Mouse (Mus musculus): Measurements from ENCODE around the gene Smarcal1.

The Smarcal1 gene

DNA sequence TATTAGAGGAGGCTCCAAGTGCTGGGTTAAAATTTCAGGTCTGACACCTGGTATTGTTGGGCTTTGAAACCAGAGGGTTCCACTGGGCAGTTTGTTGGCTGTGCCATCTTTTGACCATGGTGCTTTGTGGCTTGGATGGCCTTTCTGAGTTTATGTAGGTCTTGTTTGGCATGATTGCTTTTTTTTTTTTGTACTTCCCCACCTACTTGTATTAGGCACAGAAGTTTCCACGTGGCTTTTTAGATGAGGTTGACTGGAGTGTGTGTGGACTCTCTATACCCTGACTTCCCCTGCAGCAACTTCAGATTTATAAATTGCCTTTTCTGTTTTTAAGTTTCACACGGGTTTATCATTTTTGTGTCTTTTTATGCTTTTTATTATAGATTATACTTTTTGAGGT, 5.7 kb downstream of the Smarcal1 start:
- no peak for DNase-seq (ENCODE audit: low spot score in 2 of 2)

DNA sequence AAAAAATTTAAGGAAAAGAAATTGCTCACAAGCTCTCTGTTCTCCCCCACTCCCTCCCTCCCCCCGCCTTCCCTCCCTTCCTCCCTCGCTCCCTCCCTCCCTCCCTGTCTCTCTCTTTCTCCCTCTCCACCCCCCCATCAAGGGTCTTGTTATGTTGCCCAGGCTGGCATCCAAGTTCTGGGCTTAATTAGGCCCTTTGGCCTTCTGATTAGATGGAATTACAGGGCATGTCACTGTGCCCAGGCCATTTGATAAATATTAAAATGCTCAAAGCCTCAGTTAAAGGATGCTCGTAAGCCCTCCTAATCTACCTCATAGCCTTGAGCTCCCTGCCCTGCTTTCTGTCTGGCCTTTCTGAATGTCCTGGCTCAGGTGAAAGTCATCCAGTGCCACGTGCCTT, 7.6 kb downstream of the Smarcal1 start:
- no peak for DNase-seq (ENCODE audit: low spot score in 2 of 2)

DNA sequence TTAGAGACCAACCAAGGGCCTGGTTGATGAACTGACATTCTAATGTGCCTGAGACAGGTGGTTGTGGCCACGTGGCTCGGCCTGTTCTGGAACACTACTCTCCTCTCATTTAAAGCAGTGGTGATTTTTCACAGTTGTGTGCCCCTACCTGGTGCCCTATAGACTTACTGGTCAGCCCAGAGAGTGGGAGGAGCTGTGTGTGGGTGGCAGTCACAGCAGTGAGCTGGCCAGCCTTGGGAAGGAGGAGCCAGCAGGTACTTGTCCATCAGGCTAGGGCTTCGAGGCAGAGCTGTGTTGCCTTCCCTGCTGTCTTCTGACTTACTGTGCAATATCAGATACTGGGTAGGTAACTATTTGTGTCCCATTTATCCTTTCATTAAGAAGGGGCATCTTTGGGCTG, 9.3 kb downstream of the Smarcal1 start:
- DNase-seq (ENCODE audit: low spot score in 2 of 2) = no peak

DNA sequence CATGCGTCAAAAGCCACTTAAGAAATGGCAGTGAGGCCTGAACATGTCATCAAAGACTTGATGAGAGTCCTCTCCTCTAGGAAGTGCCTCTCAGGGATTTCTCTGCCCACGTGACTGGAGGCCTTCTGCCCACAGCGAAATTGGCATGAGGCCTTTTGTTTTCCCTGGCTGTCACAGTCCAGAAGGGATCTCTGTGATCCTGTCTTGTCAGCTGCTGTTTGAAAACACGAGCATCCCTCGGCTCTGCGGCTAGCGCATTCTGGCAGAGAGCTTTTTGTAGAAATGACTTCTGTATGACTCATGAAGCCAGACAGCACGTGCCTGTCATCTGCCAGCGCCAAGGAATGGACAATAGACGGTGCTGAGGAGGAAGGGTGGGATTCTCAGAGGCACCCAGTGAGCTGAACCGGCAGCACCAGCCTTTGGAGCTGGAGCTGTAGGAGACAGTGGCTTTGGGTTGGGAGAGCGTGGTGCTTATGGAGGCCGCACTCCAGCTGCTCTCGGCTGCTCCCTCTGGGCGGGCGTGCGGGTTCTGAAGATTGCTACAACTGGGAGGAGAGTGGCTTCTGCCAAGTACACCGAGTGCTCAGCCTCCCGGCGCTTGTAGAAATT, 10.4 kb downstream of the Smarcal1 start:
- DNase-seq (ENCODE audit: low spot score in 2 of 2) = no peak

DNA sequence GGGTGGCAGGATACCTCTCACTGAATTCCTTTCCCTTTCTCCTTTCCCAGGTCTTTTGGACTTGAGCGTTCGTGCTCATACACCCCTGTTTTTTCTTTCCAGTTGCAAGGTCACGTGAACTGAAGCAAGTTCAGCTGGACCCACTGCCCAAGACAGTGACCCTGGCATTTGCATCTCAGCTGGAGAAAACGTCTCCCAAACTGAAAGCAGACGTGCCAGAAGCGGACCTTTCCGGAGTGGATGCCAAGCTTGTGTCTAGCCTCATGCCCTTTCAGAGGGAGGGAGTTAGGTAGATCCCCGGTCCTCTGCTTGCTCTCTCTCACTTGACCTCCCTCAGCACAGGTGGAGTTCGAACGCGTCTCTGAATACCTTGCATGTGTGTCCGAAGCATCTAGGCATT, 12.6 kb downstream of the Smarcal1 start:
- no peak for DNase-seq (ENCODE audit: low spot score in 2 of 2)

DNA sequence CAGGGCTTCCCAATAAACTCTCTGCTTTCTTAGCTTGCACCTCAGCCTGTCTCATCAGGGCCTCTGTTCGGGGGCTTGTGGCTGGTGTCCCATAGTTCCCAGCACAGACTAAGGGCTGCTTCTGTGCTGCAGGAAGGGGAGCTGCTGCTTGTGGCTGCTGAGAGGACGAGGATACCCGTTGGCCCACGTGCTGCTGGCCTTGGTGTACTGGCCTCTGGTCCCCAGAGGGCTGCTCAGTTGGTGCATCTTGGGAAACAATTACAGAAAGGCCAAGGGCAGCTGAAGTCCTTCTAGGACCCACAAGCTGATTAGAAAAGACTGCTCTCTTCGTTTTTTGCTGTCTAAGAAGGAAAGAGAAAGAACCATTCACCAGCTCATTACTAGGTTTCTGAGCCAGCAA, 13.2 kb downstream of the Smarcal1 start:
- no peak for DNase-seq (ENCODE audit: low spot score in 2 of 2)

DNA sequence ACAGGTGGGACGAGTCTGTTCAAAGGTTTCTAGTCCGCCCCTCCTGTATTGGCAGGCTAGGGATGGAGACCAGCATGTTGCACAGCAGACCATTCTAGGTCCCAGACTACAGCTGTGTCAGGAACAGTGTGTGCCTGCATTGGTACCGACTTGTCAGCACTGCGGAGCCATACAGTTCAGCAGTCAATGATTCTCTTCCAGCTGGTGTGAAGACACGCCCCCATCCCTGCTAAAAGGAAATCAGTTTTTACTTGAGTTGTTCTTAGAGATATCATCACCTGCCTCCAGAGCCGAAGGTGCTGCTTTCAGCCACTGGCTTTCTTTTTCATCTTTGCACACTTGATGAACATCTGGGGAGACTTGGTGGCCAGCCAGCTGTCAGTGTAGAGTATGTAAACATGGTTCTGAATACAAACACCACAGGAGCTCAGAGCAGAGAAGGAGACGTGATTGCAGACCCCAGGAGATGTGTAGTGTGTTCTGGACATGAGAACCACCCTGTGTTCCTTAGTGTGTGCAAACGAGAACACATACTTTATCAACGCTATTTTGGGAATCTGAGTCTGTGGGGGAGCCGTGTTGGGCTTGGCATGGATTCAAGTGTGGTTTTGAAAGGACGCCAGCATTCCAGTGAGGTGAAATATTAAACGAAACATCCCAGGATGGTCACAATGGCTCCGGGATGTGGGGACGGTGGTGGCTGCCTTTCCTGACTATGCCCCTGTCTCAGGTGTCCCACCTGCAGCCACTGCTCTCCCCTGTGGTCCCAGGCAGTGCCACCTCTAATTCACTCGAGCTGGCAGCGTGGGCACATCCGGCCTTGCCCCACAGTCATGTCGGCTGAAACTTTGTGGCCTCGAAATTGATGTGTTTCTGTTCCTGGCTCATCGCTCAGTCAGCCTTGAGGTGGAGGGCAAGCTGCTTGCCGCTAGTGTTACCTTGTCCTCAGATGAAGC, 16.4 kb downstream of the Smarcal1 start:
- no peak for DNase-seq (ENCODE audit: low spot score in 2 of 2)

DNA sequence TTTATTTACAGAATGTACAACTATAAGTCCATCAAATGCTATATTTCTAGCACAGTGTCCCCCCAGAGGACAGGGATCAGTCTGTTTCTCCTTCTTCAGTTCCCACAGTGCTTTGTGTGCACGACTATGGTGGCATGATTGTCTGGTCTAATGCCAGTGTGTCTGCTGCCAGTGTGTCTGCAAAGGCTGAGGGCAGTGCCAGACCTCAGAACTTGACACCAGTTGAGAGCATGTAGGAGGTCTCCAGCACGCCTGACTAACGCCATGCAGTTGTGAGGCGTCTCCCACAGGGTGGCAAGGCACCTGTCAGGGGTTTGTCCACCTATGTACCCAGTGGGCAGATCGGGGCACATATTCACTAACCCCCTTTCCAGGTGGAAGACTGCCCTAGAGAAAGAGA, 17.7 kb downstream of the Smarcal1 start:
- DNase-seq (ENCODE audit: low spot score in 2 of 2) = no peak

DNA sequence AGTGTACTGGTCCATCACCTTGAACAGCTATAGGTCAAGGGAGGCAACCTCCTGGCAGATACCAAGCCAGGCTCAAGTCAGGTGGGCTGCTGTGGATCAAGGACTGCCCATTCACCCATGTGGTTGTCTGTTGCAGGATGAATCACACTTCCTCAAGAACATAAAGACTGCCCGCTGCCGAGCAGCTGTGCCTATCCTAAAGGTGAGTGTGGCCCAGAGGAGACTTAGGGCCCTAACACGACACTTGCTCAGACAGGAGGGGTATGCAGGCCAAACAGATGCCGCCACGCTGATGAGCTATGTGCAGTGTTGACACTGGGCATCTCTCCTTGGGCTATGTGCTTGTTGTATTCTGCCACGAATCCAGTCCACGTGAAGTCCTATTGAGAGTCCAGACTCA, 18.2 kb downstream of the Smarcal1 start:
- DNase-seq (ENCODE audit: low spot score in 2 of 2) = no peak

DNA sequence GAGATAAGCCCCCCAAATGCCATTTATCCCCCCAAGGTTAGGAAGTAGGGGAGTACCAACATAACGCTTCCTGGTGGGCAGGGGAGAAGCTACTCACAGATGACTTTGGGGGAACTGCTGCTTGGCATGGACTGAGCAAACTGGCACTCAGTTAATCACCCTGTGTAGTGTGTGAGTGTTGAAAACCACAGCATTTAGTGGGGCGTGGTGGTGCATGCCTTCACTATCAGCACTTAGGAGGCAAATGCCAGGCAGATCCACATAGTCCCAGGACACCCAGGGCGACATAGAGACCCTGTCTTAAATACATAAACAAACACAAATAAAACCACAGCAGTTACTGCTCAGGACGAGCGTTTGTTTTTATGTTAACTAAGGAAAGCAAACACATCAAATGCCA, 19.1 kb downstream of the Smarcal1 start:
- no peak for DNase-seq (ENCODE audit: low spot score in 2 of 2)

DNA sequence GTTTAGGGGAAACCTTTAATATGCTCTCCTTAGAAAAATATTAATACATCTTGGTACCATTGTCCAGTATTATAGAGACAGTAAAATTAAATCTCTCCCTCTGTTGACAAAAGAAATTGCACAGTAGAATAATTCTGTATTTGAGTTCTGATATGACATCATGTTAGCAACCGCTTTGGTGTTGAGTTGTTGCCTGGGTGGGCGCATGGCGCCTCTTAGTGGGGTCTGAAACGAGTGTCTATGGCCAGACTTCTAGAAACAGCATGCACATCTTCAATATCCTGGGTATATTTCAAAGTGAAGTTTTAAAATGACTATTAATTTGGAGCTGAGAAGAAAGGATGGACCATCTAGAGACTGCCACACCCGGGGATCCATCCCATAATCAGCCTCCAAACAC, 19.8 kb downstream of the Smarcal1 start:
- DNase-seq (ENCODE audit: low spot score in 2 of 2) = no peak

DNA sequence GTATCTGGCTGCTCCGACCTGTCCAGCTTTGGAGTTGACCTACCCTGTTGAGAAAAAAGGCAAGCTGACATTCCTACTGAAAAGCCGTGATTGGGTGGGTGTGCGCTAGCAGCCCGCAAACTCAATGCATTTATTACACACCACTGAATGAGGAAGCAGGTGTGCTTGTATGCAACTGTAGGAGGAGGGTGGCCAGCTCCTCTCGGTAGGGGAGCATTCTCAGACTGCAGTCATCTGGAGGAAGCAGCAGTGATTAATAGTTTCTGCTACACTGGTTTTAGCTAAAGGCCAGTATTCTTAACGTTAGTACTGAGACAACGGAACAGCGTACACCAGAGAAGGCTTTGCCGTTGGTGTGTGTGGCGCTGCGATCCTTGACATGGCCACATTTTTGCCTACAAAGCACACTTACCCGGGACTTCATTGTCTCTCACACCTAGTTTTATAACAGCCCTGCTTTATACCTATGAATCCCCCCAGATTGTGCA, 23.2 kb downstream of the Smarcal1 start:
- no peak for DNase-seq (ENCODE audit: low spot score in 2 of 2)

DNA sequence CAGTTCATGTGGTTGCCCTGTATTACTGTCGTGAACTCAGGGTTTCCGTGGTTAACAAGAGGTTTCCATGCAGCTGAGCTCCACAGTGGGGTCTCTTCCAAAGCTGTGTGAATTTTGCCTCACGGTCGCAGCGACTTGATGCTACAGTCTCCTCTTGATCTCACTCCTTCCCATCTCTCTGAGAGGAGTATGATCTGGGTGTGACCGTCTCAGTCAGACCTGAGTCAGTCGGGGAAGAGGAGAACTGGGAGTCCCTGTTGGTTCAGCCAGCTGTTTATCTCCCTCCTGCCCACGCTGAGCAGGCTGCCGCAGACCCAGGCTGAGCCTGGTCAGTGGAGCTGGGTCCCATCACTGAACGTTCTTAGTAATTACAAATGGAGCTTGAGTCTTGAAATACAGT, 26.1 kb downstream of the Smarcal1 start:
- DNase-seq (ENCODE audit: low spot score in 2 of 2) = no peak

DNA sequence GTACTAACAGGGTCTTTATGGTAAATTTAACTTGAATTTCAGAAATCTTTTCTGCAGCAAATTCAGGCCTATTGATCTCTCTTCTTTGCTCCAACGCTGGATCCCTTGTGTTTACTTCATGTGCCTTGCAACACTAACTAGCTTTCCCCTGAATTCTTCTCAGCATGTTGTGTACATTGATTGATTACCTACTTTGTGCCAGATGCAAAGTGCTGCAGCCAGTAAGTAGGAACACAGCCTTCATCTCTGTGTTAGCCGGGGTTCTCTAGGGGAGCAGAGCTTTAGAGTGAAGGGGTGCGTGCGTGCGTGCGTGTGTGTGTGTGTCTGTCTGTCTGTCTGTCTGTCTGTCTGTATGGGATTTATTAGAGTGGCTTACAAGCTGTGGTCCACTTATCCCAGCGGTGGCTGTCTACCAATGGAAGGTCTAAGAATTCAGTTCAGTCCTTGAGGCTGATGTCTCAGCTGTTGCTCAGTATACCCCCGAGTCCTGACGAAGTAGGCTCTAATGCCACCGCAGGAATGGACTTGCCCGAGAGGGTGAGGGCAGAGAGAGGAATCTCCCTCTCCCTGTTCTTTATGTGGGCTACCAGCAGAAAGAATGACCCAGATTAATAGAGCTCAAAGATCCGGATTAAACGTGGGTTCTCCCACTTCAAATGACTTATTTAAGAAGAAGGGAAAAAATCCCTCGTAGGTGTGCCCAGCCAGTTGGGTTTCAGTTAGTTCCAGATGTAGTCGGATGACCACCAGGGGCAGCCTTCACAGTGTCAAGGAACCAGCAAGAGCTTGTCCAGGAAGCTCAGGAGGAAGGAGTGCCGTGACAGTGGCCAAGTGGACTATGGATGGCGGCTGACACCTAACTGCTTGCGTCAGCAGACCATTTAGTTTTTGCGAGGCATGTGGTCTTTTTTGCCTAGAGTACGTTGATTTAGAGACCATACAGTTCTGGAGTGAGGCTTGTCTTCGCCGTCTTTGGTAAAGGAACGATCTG, 27.1 kb downstream of the Smarcal1 start:
- no peak for DNase-seq (ENCODE audit: low spot score in 2 of 2)

DNA sequence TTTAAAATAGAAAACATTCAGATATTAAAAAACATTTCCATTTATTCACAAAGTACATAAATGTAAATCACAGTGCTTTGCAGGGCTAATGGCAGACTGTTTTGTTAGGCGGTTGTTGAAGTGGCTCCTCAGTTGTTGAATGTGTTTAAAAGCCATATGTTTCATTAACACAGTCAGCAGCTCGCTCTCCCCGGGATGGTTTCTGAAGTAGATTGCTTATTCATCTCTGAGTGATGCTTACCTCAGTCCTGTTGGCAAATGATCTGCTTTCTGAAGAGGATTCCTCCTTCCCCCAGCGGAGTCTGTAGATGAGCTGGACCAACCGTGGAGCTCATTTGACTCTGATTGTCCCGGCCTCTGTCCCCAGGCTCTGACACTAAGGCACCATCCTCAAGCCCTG, 29.1 kb downstream of the Smarcal1 start:
- DNase-seq (ENCODE audit: low spot score in 2 of 2) = no peak

DNA sequence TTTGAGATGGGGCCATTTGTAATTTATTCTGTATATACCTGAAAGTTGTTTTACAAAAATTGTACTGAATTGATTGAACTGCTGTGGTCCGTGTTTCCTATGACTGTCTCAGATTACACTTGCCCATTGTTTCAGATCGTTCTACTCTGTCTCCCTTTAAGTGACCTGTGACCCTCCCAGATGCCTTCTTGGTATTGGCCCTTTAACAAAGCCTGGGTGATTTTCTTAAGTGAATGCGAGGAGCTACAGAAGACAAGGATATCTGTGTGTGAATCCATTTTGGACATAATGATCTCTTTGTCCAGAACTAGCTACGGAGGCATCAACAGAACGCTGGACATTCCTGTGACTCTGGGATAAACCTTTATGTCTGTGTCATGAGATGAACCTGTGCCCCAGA, 52.2 kb downstream of the Smarcal1 start:
- no peak for DNase-seq (ENCODE audit: low spot score in 2 of 2)

DNA sequence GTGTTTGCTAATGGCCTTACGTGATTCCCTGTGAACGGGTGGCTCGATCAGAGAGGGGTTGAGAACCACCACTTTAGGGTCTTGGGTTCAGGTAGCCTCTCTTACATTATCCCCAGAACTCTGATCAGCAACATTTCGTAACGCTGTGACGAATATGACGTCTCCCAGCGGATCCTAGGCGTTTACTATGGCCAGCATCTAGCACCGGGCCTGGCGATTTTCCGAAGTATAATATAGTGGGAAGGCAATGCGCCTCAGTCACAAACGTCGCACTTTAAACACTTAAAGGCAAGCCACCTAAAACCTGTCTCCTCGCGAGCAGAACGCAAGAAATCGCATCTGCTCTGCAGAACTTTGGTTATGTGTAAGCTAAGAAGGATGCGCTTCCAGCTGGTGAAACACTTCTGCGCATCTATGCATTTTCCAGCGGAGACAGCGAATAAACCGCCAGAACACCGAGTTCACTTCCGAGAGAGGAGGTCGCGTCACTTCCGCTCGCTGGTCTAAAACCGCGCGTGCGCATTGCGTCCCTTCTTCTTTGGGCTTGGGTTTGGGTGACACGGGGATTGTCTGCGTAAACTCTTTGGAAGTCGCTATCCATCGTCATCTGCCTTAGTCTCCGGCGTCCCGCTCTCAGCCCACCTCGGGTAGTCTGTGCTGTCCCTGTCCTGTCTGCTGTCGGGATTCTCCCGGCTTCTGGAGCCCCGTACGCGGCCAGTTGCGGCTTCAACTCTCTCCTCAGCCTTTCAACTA, 57.8 kb downstream of the Smarcal1 start:
- DNase-seq (ENCODE audit: low spot score in 2 of 2) = no peak

DNA sequence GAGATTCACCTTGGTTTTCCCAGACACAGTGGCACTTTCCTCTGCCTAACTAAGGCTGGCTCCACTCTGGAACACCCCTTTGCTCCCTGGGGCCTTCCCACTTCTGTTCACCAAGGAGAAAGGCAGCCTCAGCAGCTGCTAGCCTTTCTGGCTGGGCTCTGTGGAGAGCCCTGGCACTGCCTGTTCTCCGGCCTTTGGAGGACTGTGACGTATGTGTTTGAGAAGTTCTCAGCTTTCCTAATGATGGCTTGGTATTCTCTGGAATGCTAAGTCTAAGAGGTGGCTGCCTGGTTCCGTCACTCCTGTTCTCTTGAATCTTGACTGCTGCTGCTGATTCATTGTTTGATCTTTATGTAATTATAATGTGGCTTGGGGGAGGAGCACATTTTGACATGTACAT, 90.0 kb downstream of the Smarcal1 start:
- no peak for DNase-seq (ENCODE audit: low spot score in 2 of 2)

All from natural killer cell, adult 2 months (primary cell).